Mouse (Mus musculus): Measurements from ENCODE around the gene Nubpl. TPM values are rescaled to one million over a fixed set of nuclear protein-coding genes. Genes with fewer than 3 reads are reported as not detected.
"Not testable (repeated sequence)": the region's sequence is repeated elsewhere in the genome, so short reads cannot be mapped to it uniquely, and the experiment has no call there.

Nubpl gene
- 0.49 and 0.55 TPM in 2 replicates for polyA plus RNA-seq (2012; rRNA removed)

DNA sequence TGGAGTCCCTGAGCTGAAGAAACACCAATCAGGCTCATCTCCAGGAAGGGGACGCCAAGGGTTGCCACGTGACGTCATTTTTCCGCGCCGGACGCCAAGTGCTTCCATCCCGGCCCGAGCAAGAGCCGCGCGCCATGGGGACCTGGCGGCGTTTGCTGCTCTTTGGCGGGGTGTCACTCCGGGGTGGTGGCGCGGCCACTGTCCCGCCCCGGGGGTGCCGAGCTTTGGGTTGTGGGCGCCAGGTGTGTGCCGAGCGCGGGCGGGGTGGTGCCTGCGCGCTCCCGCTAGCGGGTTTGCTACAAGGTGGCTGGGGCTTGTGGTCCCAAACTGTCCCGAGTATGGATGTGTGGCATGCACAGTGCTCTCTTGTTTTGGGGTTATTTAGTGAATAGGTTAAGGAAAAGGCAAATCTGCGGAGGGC is at the start of gene Nubpl:
Gene Nubpl (plus strand): TSS at position 88 of the 421 bp plus-strand sequence.
- WGBS, result under 1% methylated on average over 32 of the region's 32 CpGs
- TF ChIP-seq POLR2A (IDR thresholded peaks at IDR 0.05; ENCODE audit: low read depth, low read length), result peak; percentile 31; the same call in 1 of the 2 replicates
- no peak for TF ChIP-seq CTCF (IDR thresholded peaks at IDR 0.05; ENCODE audit: extremely low read depth, insufficient read depth, insufficient read length, insufficient replicate concordance)
- peak; percentile 85 to 91 for DNase-seq (ENCODE audit: low read depth in 1 of 2, low spot score in 2 of 2)
- Histone ChIP-seq H3K4me3 (ENCODE audit: extremely low read depth, insufficient read depth, insufficient read length) (peak within 1 kb of the TSS; percentile 91), H3K27me3 (ENCODE audit: control insufficient read depth, insufficient read depth, low read length) (no peaks in the 10 kb centered on the region), H3K27ac (ENCODE audit: insufficient read depth, low read length) (no peak within 1 kb of the TSS), H3K4me1 (ENCODE audit: control insufficient read depth, insufficient read depth, insufficient read length) (no peaks in the 10 kb centered on the region), H3K36me3 (ENCODE audit: control insufficient read depth, insufficient read depth, low read length) (no peaks in the 10 kb centered on the region)

DNA sequence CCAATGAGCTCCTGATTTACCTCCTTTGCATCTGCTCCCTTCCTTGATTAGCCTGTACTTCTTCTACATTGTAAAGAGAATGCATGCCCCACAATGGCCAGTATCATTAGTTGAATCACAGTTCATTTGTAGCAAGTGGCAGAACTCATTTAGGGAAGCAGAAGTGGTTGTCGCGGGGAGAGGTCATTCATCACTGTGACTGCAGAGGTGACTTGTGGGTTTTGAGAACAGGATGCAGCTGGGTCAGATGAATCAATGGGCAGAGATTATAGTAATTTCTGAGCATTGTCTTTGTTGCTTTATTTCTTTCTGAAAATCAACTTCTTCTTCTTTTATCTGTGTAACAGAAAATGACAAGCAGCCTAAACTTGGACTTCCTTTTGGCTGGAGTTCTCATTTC is 48.2 kb upstream of the Nubpl start:
- 22% methylated on average over 2 of the region's 2 CpGs for WGBS
- H3K27me3 ChIP-seq (ENCODE audit: control insufficient read depth, insufficient read depth, low read length), result no peaks in the 10 kb centered on the region
- no peak overlapping the region for H3K27ac ChIP-seq (ENCODE audit: insufficient read depth, low read length)
- H3K36me3 ChIP-seq (ENCODE audit: control insufficient read depth, insufficient read depth, low read length), result no peaks in the 10 kb centered on the region
- no peak for TF ChIP-seq CTCF (IDR thresholded peaks at IDR 0.05; ENCODE audit: extremely low read depth, insufficient read depth, insufficient read length, insufficient replicate concordance)
- no peak for TF ChIP-seq POLR2A (IDR thresholded peaks at IDR 0.05; ENCODE audit: low read depth, low read length)
- H3K4me3 ChIP-seq (ENCODE audit: extremely low read depth, insufficient read depth, insufficient read length), result no peak overlapping the region
- H3K4me1 ChIP-seq (ENCODE audit: control insufficient read depth, insufficient read depth, insufficient read length), result peaks cover 2% of the 10 kb centered on the region; the same call in 1 of the 2 replicates
- no peak for DNase-seq (ENCODE audit: low read depth in 1 of 2, low spot score in 2 of 2)

DNA sequence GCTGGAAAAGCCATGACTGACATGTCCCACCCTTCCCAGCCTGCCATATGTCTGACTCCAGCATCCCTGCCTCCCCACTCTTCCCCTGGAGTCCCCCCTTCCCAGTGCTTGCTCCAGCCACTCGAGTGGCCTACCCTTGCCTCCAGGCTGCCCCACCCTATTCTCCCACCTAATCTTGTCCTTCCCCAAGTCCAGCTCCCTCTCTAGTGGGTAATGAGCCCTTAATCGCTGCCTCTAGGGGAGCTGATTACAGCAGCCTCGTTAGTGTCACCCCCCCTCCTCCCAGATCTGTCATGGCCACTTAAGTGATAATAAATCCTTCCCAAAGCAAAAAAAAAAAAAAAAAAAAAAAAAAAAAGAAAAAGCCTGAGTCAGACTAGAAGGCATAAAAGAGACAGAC is 18.2 kb upstream of the Nubpl start:
- not testable (repeated sequence) for H3K27me3 ChIP-seq (ENCODE audit: control insufficient read depth, insufficient read depth, low read length); H3K36me3 ChIP-seq (ENCODE audit: control insufficient read depth, insufficient read depth, low read length); DNase-seq (ENCODE audit: low read depth in 1 of 2, low spot score in 2 of 2); H3K27ac ChIP-seq (ENCODE audit: insufficient read depth, low read length); H3K4me1 ChIP-seq (ENCODE audit: control insufficient read depth, insufficient read depth, insufficient read length); H3K4me3 ChIP-seq (ENCODE audit: extremely low read depth, insufficient read depth, insufficient read length)
- WGBS, result 50% methylated on average over 1 of the region's 3 CpGs

DNA sequence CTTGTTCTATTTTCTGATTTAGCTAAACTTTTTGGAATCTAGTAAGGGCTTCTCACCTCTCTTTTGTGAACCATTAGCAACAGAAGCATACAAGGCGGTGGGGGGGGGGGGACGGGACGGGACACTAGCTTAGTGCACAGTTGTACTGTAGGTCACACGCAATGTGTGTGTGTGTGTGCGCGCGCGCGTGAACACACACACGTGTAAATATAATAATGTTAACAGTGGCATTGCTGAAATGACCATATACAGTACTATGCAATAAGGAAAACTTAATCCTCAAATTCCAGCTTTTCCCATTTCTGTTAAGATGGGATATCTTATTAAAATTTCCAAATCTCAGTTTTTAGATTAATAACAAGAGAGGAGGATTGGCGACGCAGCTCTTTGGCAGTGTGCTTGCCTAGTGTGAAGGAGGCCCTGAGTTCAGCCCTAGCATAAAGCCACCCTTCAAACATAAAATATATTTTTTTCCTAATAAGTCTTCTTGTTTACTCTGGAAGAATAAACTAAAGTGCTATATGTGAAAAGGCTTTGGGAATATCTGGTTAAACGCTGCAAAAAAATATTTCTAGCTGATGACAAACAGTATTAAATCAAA is 388 bp upstream of the Nubpl start:
- H3K36me3 ChIP-seq (ENCODE audit: control insufficient read depth, insufficient read depth, low read length), result no peaks in the 10 kb centered on the region
- DNase-seq (ENCODE audit: low read depth in 1 of 2, low spot score in 2 of 2), result no peak
- H3K4me3 ChIP-seq (ENCODE audit: extremely low read depth, insufficient read depth, insufficient read length), result peak overlapping the region; percentile 91; the same call in 1 of the 2 replicates
- TF ChIP-seq POLR2A (IDR thresholded peaks at IDR 0.05; ENCODE audit: low read depth, low read length), result no peak
- TF ChIP-seq CTCF (IDR thresholded peaks at IDR 0.05; ENCODE audit: extremely low read depth, insufficient read depth, insufficient read length, insufficient replicate concordance), result no peak
- H3K27me3 ChIP-seq (ENCODE audit: control insufficient read depth, insufficient read depth, low read length), result no peaks in the 10 kb centered on the region
- H3K4me1 ChIP-seq (ENCODE audit: control insufficient read depth, insufficient read depth, insufficient read length), result no peaks in the 10 kb centered on the region
- whole genome bisulfite sequencing, result 77% methylated on average over 13 of the region's 13 CpGs
- H3K27ac ChIP-seq (ENCODE audit: insufficient read depth, low read length), result no peak overlapping the region

DNA sequence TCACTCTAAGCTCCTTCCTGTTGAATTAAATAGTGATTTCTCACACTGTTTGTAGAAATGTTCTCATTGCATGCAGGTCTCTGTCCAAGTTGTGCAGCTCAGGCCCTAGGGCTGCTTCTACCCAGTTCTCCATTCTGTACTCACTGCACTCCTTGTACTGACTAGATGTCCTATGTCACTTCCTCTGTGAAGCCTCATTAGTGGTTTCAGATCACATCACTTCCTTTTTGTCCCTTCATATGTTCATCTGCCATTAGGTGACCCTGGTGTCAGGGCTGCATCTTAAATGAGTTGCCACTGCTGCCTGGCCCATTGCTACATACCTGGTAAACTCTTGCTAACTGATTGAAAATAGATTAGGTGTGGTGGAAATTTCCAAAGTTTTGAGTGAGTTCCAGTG is 22.7 kb downstream of the Nubpl start:
- no peak overlapping the region for H3K4me3 ChIP-seq (ENCODE audit: extremely low read depth, insufficient read depth, insufficient read length)
- TF ChIP-seq POLR2A (IDR thresholded peaks at IDR 0.05; ENCODE audit: low read depth, low read length) (no peak), CTCF (IDR thresholded peaks at IDR 0.05; ENCODE audit: extremely low read depth, insufficient read depth, insufficient read length, insufficient replicate concordance) (no peak)
- no peaks in the 10 kb centered on the region for H3K36me3 ChIP-seq (ENCODE audit: control insufficient read depth, insufficient read depth, low read length)
- H3K27me3 ChIP-seq (ENCODE audit: control insufficient read depth, insufficient read depth, low read length), result no peaks in the 10 kb centered on the region
- H3K4me1 ChIP-seq (ENCODE audit: control insufficient read depth, insufficient read depth, insufficient read length), result no peaks in the 10 kb centered on the region
- no peak overlapping the region for H3K27ac ChIP-seq (ENCODE audit: insufficient read depth, low read length)
- no peak for DNase-seq (ENCODE audit: low read depth in 1 of 2, low spot score in 2 of 2)

DNA sequence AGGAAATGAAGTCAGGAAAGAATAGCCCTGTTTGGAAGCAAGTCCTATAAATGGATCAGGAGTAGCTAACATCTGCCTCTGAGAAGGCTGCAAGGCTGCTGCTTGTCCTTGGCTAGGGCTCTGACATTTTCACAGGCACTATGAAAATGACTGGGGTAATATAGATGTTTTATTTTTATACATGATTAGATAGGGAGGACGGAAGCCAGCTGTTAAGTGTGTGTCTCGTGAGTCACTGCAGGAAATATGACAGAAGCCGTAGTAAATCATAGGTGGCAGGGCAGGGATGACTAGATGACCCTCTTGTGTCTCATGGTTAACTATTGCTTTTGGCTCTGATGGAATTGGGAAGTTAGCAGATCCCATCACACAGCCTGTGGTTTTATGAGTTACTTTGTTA is 28.9 kb downstream of the Nubpl start:
- TF ChIP-seq CTCF (IDR thresholded peaks at IDR 0.05; ENCODE audit: extremely low read depth, insufficient read depth, insufficient read length, insufficient replicate concordance) (no peak), POLR2A (IDR thresholded peaks at IDR 0.05; ENCODE audit: low read depth, low read length) (no peak)
- Histone ChIP-seq H3K27ac (ENCODE audit: insufficient read depth, low read length) (no peak overlapping the region), H3K27me3 (ENCODE audit: control insufficient read depth, insufficient read depth, low read length) (no peaks in the 10 kb centered on the region), H3K36me3 (ENCODE audit: control insufficient read depth, insufficient read depth, low read length) (no peaks in the 10 kb centered on the region), H3K4me3 (ENCODE audit: extremely low read depth, insufficient read depth, insufficient read length) (no peak overlapping the region), H3K4me1 (ENCODE audit: control insufficient read depth, insufficient read depth, insufficient read length) (no peaks in the 10 kb centered on the region)
- DNase-seq (ENCODE audit: low read depth in 1 of 2, low spot score in 2 of 2), result no peak
- 50% methylated on average over 3 of the region's 3 CpGs for WGBS

DNA sequence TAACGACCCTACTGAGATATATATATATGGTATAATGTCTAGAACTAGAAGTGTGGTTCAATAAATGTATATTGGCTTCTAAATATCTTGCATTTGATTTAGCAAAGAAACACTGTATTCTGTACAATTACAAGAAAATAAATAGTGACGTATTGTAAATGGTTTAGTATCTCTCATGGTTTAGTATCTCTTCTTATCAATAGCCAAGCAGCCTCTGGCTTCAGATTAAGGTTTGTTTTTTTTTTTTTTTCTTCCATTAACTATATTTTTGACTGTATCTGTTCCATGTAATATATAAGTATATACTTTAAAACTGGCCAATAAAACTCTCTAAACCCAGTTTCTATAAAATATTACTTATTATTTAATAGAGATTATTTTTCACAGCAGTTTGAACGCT is 31.5 kb downstream of the Nubpl start:
- DNase-seq (ENCODE audit: low read depth in 1 of 2, low spot score in 2 of 2), result no peak
- no peak overlapping the region for H3K27ac ChIP-seq (ENCODE audit: insufficient read depth, low read length)
- no peaks in the 10 kb centered on the region for H3K36me3 ChIP-seq (ENCODE audit: control insufficient read depth, insufficient read depth, low read length)
- H3K4me1 ChIP-seq (ENCODE audit: control insufficient read depth, insufficient read depth, insufficient read length), result no peaks in the 10 kb centered on the region
- H3K4me3 ChIP-seq (ENCODE audit: extremely low read depth, insufficient read depth, insufficient read length), result no peak overlapping the region
- TF ChIP-seq POLR2A (IDR thresholded peaks at IDR 0.05; ENCODE audit: low read depth, low read length), result no peak
- no peak for TF ChIP-seq CTCF (IDR thresholded peaks at IDR 0.05; ENCODE audit: extremely low read depth, insufficient read depth, insufficient read length, insufficient replicate concordance)
- H3K27me3 ChIP-seq (ENCODE audit: control insufficient read depth, insufficient read depth, low read length), result no peaks in the 10 kb centered on the region
- 93% methylated on average over 3 of the region's 3 CpGs for WGBS
